Mouse (Mus musculus): ENCODE results near the gene Hist1h2af. TPM values are rescaled to one million over a fixed set of nuclear protein-coding genes. Genes with fewer than 3 reads are reported as not detected.
"Not testable (repeated sequence)": the region's sequence is repeated elsewhere in the genome, so short reads cannot be mapped to it uniquely, and the experiment has no call there.

Gene Hist1h2af
- total RNA-seq, 1 experiment from 2014 or later: 182 TPM

GRCm38 (mm10) chr13:23555839-23556416 lies 22.2 kb downstream of the Hist1h2af start:
- peak; percentile 72 for DNase-seq

DNA sequence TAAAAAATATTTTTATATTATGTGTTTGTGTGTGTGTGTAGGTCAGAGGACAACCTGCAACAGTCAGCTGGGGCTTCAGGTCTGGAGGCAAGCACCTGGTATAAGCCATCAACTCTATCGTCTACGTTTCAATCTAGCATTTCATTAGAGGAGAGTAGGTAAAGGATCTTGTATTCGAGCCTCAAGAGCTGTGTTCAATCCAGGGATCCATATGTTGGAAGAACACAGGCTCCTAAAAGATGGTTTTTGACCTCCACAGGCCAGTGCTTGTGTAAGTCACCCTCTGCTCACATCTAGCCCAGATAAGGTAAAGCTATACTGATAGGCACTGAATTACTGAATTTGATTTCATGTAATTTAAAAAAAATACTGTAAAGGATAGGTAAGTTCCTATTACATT lies 23.2 kb downstream of the Hist1h2af start:
- no peak for DNase-seq

- not testable (repeated sequence) for DNase-seq
Observed at GRCm38 (mm10) chr13:23560699-23561098, 27.0 kb downstream of the Hist1h2af start.

GRCm38 (mm10) chr13:23561531-23561882 lies 27.8 kb downstream of the Hist1h2af start:
- not testable (repeated sequence) for DNase-seq

DNA sequence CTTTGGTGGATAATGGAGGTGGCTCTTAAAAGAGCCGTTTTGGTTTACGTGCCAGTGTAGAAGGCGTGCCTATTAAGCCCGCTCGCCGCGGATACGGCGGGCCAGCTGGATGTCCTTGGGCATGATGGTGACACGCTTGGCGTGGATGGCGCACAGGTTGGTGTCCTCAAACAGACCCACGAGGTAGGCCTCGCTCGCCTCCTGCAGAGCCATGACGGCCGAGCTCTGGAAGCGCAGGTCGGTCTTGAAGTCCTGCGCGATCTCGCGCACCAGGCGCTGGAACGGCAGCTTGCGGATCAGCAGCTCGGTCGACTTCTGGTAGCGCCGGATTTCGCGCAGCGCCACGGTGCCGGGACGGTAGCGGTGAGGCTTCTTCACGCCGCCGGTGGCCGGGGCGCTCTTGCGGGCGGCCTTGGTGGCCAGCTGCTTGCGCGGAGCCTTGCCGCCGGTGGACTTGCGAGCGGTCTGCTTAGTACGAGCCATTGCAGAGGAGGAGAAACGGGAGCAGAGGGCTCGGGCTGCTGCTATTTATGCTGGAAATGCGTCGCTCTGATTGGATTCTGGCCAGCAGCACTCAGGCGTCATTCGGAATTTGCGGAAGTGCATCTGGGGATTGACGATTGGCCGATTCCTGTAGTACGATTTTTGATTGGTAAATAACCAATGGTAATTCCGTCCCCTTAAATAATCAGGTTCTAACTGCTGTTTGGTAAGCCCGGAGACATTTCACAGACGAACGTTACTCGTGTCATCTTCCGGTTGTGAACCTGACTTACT lies 28.4 kb downstream of the Hist1h2af start, which contains the start of gene Hist1h3e:
Hist1h3e (minus strand) TSS at position 487 of the 777 bp plus-strand sequence.
- DNase-seq: peak; percentile 96

DNA sequence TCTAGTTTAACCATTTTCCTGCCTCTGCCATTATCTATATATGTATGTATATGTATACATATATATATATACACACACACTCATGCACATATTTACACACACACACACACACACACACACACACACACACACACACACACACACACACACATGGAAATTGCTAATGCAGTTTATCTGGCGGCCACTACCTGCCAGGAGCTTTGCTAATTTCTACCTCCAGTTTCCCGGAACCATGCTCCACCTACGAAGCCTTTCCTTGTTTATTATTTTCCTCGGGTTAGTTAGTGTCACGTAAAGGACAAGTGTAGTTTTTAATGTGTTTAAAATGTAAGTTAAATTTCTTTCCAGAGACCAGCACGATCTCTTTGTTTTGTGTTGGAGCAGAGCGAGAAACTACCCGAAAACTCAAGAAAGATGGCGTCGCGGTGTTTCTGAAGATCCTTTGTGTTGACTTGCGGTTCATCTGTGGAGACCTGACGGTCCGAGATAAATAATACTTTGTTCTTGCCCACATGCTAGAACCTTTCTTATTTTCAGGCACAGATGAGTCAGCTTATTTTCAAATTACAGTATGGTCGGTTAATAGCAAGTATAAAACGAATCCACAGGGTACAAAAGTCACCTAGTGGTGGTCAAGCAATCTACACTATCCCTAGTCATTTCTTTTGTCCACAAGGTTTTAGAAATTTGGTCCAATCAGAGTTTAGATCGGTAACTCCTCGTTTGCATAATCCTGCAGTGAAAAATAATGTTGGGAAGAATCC lies 29.2 kb downstream of the Hist1h2af start:
- DNase-seq: peak; percentile 56

DNA sequence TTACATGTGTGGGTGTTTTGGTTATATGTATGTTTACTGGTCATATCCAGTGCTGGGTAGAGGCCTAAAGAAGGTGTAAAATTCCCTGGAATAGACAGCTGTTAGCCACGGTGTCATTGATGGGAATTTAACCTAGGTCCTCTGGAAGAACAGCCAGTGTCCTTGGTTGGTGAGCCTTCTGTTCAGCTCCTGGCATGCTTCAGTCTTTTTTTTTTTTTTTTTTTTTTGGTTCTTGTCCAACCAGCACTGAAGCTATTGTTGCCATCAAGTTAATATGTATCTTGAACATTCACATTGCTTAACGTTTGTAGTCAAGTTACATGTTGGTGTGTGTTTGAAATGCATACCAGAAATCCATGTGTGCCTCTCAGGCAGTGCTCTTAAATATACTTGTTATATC lies 30.8 kb downstream of the Hist1h2af start:
- no peak for DNase-seq

DNA sequence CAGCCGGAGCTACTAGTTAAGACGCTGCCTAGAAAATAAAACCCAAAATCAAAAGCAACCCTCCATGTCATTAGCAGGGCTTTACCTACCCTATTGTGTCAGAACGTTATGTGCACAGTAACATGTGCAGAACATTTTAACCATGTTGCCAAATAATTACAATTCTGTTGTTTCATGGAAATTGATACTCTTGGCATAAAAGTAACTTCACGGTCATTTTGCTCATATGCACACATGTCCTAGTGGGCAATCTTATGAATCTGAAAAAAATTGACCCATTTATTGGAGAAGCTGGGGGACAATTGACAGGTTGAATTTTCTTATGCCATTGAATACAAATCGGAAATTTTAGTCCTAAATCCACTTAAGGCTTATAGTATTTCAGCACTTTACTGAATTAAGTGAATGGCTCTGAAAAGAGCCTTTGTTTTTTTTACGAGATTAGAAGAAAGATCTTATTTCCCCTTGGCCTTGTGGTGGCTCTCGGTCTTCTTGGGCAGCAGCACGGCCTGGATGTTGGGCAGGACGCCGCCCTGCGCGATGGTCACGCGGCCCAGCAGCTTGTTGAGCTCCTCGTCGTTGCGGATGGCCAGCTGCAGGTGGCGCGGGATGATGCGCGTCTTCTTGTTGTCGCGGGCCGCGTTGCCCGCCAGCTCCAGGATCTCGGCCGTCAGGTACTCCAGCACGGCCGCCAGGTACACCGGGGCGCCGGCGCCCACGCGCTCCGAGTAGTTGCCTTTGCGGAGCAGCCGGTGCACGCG lies 36.7 kb downstream of the Hist1h2af start:
- DNase-seq: not testable (repeated sequence)

- DNase-seq: peak; percentile 71
Observed at GRCm38 (mm10) chr13:23571022-23571503, 37.4 kb downstream of the Hist1h2af start, which contains the start of the genes Hist1h2ae and Hist1h2bg. Hist1h2ae (minus strand) TSS chr13:23571220. Hist1h2bg (plus strand) TSS chr13:23571396.

DNA sequence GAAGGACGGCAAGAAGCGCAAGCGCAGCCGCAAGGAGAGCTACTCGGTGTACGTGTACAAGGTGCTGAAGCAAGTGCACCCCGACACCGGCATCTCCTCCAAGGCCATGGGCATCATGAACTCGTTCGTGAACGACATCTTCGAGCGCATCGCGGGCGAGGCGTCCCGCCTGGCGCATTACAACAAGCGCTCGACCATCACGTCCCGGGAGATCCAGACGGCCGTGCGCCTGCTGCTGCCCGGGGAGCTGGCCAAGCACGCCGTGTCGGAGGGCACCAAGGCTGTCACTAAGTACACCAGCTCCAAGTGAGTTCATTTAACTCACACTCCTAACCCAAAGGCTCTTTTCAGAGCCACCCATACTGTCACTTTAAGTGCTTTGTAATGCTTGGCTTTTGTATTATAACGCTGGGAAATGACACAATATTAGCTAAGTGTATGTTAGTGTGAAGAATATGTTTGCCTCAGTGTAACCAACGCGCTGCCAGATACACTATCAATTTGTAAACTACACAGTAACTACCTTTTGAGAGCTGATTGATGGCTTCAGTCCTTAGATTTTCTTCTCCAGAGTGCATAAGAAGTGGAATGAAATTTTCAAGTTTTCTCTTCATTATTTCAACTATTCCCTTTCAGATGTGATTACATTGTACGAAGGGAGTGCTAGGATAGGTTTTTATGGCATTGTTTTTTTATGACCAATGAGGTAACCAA lies 38.0 kb downstream of the Hist1h2af start:
- not testable (repeated sequence) for DNase-seq

DNA sequence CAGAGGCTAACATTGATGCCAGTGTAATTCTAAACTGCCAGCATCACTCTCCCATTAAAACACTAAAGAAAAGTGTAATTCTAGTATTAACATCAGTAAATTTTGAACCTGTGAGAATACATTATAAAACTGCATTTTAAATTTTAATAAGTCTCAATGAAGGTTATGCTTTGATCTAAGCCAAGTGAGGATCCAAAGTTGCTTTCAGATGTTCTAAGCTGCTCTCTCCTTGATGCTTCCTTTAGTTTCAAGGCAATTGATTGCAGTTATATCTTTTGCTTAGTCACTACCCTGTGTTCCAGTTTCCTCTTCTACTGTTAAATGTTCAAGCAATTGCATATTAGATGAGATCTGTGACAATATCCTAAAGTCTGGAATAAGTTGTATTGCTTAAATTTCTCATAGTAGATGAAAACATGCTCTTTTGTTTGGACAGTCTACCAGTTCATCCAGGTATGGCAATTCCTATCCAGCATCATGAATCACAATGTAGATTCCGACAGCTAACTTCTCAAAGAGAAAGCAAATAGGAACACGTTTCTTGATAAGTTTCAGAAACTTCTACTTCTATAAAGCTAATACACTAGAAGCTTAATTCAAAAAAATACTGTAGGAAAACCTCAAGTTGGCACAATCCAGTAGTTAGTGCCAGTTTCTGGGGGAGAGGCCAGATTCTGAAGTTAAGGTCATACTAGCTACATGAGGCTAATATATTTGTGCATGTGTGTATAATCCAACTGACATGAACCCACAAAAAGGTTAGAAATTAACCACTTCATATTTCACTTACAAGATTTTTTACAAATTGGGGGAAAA lies 38.7 kb downstream of the Hist1h2af start:
- no peak for DNase-seq

DNA sequence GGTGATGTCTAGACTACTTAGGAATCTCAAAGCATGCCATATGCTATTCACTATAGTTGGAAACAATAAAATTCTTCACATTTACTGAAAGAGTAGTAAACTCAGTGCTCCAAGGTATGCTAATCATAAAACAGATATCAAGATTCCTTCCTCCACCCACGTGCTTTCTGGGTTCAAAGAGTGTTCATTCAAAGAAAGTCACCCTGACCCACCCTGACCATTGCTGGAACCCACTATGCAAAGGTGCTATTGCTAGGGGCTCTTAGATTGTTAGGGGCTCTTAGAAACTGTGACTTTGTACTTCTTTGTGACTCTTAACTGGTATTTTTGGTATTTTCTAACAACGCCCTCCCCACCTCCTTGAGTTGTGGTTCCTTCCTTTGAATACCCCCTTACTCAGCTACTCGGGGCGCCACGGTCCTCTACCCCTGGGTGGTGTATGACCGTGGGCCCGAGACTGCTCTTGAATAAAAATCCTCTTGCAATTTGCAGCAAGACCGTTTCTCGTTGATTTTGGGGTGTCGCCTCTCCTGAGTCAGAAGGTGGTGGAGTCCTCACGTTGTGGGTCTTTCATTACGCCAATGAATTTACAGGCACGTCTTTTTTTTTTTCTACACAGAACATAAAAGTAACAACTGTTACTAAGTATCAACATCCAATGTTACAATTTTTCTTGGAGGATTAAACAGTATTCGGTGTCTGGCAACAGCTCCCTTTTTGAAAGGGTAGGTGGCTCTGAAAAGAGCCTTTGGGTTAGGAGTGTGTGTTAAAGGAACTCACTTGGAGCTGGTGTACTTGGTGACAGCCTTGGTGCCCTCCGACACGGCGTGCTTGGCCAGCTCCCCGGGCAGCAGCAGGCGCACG lies 39.6 kb downstream of the Hist1h2af start:
- not testable (repeated sequence) for DNase-seq

- peak; percentile 92 for DNase-seq
Observed at GRCm38 (mm10) chr13:23573898-23574524, 40.3 kb downstream of the Hist1h2af start, which contains the start of the genes Hist1h2bf and Hist1h2ad. Hist1h2bf (minus strand) TSS chr13:23574196. Hist1h2ad (plus strand) TSS chr13:23574381.

DNA sequence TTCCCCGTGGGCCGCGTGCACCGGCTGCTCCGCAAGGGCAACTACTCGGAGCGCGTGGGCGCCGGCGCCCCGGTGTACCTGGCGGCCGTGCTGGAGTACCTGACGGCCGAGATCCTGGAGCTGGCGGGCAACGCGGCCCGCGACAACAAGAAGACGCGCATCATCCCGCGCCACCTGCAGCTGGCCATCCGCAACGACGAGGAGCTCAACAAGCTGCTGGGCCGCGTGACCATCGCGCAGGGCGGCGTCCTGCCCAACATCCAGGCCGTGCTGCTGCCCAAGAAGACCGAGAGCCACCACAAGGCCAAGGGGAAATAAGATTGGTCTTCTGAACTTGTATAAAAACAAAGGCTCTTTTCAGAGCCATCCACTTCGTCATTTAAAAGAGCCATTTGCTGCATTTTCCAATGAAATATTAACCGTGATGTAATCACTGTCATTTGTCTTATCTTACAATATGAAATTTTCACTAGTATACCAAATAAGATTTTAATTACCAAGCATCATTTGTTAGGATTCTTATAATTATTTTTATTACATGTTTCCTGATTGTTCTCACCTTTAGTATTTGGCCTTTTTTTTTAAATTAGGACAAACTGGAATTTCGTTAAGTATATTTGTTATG lies 41.0 kb downstream of the Hist1h2af start:
- DNase-seq: not testable (repeated sequence)

DNA sequence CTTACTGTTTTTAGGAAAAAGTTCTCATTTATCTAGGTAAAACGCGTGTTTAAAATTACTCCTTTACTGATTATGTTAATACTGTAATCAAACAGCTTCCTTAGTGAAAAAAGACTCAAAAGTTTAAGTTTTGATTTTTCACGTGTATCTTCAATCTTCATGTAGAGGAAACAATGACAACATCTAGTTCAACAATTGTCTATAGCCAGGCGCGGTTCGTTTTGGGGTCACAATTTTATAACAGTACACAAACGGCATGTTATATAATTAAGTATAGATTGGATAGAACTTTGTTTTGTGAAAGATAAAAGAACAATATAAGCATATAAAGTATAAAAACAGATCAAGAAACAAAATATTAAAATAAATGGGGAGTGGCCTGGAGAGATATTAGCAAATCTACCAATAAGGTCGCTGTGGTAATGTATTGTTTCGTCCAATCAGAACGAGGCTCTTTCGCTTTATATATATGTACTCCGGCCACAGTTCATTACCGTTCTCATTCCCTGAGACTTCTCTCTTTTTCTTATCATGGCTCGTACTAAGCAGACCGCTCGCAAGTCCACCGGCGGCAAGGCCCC lies 41.7 kb downstream of the Hist1h2af start, which contains the start of gene Hist1h3d:
Hist1h3d (plus strand) TSS at position 493 of the 581 bp plus-strand sequence.
- peak; percentile 53 for DNase-seq

GRCm38 (mm10) chr13:23575864-23576313 lies 42.2 kb downstream of the Hist1h2af start:
- not testable (repeated sequence) for DNase-seq

GRCm38 (mm10) chr13:23576351-23576881 lies 42.7 kb downstream of the Hist1h2af start:
- DNase-seq: no peak

Data from adrenal gland, postnatal 14 days (tissue).